Mouse (Mus musculus) 3134 (cell line): ENCODE results near the gene Lmod1.
"Not testable (repeated sequence)": the region's sequence is repeated elsewhere in the genome, so short reads cannot be mapped to it uniquely, and the experiment has no call there.

Experiments used
- DNase-seq: peaks from one replicate; pipeline ENCODE4 v3.0.0-alpha.2; 2011; ENCODE audit warnings: low spot score; ENCODE audit not compliant: insufficient read length; ENCODE audit errors: extremely low read depth

Lmod1 gene

DNA sequence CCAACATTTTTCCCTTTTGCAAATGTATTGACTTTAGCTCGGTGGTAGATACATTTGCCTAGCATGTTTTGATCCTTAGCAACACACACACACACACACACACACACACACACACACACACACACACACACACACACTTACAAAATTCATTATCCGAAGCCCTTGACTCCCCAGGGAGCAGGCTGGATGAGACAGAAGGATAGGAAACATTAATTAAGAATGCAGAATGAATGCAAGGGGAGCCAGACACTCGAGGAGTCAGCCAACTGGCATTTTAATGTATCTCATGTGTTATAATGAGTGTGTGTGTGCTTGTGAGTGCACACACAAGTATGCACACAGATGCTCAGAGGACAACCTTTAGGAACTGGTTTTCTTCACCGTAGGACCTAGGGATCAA, 36.9 kb downstream of the Lmod1 start:
- DNase-seq = no peak

DNA sequence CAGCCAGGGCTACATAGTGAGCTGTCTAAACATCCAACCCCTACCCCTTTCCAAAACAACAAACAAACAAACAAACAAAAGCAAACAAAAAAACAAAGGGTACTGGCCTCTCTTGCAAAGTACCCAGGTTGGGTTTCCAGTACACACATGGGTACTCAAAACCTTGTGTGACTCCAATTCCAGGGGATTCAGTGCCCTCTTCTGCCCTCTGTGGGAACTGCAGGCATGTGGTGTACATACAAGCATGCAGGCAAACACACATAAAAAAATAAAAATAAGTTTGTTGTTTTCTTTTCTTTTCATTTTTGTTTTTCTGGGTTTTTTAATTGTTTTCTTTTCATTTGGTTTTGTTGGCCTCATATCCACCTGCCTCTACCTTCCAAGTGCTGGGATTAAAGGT, 37.5 kb downstream of the Lmod1 start:
- DNase-seq = no peak

DNA sequence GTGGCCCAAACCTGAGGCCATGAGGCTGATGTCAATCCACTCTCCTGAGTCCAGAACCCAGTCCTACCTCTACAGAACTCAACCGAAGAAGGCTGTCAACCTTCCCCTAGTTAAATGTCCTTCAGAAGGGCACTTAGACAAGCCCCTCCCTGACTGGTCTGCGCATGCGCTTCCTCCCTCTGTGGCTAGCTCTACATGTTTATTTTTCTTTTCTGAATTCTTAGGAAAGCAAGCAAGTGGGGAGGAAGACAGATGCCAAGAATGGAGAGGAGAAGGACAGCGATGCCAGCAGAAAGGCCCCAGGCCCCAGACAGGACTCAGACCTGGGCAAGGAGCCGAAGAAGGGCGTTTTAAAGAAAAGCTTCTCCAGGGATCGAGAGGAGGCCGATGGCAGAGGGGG, 38.8 kb downstream of the Lmod1 start:
- DNase-seq = no peak

DNA sequence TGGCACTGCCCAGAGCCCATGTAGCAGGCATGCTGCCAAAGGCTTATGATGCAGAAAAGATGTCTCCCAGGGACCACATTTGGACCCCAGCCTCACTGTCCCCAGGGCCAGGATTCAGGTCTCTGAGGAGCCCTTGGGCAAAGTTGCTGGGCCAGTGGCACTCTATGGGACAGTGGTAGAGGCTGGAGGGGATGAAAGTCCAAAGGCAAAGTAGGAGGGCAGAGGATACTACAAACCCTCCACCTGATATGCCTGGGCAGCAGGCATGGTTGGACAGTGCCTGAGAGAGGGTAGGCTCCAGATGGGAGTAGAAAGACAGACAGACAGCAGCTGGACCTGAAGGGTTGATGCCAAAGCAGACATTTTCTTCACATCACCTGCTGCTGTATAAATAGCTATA, 41.8 kb downstream of the Lmod1 start:
- no peak for DNase-seq

DNA sequence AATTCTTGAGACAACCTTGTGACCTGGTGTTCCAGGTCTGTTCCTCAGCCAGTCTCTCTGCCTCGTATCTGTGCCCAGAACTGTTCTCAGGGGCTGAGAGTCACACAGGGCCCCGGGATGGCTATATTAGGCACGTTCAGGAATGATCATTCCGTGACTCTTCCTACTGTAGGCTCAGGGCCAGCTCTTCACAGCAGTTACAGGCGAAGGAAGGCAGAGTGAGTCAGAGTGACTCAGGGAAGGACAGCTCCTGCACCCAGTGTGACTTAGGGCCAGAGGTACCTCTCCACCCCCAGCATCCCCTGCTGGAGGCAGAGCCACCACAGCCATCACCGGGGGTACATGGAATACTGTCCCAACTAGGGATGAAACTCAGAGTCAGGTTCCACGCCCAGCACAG, 42.4 kb downstream of the Lmod1 start:
- DNase-seq = peak; percentile 82

DNA sequence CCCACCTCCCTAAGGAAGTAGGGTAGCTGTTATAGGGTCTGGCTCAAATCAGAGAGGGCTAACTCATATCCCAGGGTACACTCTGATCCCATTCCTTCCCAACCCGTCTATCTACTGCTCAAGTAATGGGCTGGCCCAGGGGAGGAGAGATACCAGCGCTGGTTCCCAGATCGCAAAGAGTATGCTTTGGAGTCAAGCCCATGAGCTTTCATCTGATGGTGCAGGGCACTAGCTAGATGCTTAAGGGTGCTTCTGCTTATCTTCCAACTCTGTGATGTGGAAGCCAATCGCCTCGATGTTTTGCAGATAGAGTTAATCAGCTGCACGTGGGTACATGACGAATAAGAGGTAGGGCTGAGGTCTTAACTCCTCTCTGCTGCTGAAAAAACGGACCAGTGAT, 43.0 kb downstream of the Lmod1 start:
- no peak for DNase-seq

DNA sequence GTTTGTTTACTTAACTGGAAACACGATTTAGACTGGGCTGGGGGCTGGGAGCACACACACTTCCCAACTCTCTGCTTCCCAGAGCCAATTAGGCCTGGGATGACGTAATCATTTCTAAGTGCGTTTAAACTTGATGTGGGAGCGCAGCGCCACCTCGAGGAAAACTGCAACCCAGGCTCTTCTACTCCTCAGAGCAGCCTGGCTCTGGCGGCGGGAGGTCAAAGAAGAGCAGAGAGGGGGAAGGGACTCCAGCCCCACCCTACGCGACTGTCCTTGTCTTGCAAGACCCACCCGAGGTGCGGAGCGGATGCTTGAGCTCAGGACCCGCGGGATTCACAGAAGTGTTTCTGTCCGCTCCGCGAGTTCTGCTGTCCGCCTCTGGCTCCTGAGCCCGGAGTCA, 43.6 kb downstream of the Lmod1 start:
- DNase-seq = peak; percentile 85

DNA sequence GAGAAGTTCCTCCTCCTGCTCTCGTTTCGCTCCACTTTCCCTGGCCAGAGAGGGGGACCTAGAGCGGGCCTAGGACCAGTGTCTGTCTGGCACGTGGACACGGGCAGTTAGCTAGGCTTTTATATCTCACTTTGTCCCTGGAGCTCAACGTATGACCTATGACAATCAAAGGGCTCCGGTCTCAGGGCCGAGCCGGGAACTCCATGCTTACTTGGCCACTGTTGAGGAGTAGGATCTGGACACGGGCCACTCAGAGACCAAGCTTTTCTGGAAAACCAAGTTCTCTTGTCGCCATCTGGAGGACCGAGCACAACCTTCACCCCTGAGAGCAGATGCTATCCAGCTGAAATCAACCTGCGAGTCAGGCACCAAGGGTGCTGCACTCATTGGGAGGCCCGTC, 44.4 kb downstream of the Lmod1 start:
- DNase-seq = peak; percentile 69

DNA sequence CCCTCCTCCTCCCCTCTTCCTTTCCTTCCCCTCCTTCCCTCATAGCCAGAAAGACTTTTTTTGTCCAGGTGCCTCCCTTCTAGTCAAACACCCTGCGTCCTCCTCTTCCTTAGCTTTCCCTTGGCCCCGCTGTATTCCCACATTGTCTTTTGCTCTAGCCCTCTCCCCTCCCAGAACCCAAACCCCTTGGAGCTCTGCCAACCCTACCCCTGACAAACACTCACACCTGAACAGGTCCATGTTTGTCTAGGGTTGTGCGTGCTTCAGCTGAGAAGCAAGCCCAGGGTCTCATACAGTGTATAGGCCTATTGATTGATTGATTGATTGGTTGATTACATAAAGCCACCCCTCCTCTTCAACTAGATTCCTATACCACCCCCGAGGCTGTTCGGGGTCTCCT, 44.8 kb downstream of the Lmod1 start:
- no peak for DNase-seq

DNA sequence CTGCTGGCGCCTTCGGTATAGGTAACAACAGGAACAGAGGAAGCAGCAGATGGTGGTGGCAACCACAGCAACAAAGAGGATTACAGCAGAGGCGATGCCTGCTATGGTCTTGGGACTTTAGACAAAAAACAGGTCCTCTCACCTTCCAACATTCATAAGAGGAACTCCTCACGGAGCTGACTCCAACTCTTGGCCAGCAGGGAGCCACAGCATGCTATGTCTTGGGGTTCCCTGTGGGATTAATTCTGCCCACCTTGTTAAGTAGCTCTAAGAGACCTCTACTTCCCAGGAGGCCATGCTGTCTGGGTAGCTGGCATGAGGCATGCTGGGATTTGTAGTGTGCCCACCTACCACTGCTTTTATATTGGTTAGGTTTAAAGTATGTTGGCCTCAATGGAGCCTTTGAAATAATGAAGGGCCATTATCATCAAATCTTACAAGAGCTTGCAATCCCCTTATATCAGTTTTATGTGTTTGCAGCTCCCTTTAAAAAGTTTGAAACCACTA, 48.6 kb downstream of the Lmod1 start:
- no peak for DNase-seq

DNA sequence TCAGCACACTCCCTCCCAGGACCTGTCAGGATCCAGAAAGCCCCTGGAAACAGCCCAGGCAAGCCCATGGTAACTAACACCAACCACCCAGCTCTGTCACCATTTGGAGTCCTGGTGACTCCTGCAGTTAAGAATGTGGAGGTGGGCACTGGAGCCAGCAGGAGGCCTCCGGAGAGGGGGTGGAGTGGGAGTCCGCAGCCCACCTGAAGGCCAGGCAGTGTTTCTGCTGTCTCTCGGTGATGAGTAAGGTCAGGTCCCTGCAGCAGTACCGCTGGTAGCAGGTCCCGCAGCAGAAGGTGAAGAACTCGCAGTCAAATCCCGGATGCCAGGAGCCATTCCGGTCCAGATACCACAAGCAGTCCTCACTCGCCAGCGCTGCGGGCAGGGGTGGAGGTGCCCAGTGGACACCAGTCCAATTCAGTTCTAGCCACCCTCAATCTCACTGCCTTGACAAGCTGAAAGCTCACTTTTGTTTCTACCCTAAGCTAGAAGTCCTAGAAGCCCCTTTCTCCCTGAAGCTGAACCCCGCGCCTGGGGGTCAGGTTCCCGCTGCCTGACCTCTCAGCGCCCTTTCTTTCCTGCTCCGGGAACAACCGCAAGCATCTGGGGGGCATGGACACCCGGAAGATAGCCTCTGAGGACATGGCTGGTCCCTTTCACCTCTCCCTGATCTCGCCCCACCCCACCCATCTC, 49.7 kb downstream of the Lmod1 start:
- DNase-seq = peak; percentile 83

DNA sequence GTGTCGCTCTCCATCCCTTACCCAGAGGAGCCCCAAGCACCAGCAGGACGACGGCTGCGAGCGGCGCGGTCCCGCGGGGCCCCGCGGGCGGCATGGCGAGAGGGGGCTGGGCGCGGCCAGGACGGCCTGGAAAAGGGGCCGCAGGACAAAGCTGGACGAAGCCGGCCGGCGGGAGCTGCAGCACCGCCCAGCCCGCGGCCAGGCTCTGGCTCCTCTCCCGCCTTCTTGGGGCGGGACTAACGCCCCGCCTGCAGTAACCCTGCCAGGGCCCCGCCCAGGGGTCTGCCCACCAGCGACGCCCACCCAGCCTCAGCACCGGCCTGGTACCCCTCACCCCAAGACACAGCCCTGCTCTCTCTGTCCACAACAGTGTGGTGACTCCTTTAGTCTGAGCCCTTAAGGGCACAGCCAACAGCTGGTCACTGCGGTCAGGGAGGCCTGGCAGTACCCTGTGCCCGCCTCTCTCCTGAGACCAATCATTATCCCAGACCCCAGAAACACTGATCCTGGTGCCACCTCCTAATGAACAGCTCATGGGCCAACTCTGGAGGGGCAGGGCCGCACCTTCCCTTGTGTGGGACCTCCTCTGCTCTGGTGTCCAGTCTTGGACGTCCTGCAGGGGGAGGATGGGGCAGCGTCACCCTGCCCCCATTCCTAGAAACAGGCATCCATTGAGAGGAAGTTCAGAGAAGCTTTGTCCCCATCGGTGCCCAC, 50.4 kb downstream of the Lmod1 start, which contains the start of gene Shisa4:
Gene Shisa4 (minus strand): TSS at position 370 of the 714 bp plus-strand sequence.
- DNase-seq = peak; percentile 96

DNA sequence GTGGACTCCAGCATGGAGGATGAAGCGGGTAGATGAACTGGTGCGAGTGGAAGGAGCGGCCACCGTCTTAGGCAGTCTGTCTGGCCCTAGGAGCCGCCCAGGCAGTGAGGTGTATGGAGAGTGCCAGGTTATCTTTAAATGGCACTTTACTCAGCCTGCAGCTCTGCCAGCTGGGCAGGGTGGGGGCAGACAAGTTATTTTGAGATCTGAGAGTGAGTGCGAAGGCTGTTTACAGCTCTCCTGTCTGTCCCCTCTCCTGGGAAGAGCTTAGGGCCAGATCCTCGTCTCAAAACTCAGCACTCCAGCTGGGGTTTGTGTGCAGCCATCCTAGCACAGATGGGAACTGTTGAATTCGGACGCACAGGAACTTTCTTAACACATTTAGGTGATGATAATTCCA, 54.0 kb downstream of the Lmod1 start:
- no peak for DNase-seq

DNA sequence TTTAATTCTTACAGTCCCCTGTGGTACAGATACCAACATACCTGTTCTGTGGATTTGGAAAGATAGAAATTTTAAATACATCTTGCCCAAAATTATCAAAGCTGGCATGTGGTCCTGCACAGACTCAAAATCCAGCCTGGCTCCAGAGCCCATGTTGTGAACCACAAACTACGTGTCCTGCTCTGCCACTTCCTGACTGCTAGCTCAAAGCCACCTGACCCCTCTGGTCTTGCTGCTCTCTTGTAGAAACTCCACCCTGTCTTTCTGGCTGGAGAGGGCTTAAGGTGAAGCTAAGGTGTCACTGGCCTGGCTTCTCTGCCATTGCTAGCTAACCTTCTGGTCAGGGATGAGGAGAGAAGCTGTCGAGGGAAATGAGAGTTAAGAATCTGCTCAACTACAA, 54.4 kb downstream of the Lmod1 start:
- no peak for DNase-seq

DNA sequence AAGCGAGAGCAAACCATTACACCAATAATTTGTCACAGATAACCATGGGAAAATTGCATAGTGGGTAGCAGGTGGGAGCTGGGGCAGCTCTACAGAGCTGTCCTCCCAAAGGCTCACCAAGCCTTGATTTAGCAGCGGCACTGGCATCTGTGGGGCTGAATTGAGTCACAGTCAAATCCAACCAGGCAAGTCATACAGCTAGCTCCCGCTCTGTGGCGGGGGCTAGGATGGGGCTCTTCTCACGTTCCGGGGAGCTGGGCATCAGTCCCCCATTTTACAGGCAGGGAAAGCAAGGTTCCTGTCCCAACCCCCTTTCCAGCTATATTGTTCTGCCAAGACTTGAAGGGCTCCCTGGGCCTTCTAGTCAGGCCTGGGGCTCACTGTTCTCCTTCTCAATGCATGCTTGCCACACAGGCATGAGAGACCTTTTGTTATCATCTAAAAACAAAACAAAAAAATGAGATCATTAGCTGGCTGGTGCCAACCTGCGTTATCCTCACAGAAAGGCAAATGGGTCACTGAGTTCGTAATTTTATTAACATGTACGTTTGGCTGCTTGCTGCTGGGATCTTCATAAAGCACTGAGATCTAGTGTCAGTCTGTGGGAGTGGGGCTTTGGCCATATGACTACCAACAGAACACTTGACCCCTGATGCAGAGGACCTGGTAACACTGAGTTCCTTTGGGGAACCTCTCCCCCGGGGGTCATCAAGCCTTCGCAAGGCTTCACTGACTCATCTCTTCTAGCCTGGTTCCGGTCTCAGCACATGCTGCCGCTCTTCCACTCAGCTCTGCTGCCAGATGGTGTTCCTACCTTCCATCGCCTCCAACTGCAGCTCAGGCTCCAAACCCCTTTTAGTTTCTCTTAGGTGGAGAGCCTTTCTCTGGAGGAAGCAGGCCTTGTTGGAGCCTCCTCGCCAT, 55.7 kb downstream of the Lmod1 start:
- DNase-seq = no peak

DNA sequence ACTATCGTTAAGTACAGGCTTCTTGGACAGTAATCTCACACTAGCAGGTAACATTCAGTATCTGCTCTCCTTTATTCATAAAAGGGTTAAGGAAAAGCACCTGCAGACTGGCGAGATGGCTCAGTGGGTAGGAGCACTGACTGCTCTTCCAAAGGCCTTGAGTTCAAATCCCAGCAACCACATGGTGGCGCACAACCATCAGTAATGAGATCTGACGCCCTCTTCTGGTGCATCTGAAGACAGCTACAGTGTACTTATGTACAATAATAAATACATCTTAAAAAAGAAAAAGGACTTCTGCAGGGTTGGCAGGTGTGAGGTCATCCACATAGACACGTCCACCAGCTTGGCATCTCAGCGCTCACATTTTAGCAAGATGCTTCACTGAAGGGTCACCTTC, 57.0 kb downstream of the Lmod1 start:
- not testable (repeated sequence) for DNase-seq

DNA sequence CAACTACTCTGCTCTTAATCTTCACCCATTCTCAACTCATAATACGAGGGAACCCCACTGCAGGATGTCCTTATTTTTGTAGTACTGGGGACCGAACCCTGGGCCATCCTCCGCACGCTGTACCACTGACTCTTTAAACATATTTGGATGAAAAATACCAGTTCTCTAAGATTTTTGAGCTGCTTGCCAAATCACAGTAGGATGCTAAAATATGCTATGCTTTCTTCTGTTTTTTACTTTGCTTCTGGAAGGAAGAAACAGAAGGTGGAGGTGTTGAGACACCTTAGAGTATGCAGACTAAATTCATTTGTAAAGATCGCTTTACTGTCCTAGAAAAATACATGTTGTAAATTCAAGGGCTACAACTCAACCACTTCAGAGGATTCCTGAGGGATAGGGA, 59.6 kb downstream of the Lmod1 start:
- no peak for DNase-seq

DNA sequence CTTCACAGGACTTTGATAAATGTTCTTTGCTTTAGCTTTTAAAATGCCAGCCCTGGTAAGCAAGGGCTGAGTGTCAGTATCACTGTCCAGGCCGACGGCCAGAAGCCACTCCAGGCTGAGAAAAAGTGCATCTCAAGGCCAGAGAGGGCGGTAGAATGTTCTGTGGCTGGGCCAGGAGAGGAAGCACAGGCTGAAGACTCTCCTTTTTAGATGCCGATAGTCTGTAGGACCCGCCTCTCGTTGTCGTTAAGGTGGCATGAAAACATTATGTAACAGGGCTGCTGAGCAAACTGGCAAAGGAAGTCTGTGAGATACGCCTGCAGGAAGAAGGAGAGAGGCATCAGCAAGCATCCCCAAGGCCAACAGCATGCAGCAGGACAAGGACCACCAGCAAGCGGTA, 60.6 kb downstream of the Lmod1 start:
- no peak for DNase-seq

DNA sequence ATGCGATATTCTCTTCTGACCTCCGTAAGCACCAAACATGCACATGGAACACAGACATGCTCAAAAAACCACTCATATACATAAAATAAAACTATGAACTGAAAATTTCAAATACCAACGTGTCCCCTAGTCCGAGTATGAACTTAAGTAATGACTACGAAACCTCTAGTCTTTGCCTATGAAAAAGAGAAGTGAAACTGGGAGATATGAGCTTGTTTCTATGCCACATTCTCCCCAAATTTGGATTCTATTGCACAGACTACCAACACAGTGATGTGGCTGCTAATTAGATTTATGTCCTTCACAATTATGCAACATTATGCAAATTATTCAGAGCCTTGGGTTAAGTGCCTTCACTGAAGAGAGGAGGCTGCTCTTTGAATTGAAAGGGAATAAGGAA, 74.9 kb downstream of the Lmod1 start:
- no peak for DNase-seq

DNA sequence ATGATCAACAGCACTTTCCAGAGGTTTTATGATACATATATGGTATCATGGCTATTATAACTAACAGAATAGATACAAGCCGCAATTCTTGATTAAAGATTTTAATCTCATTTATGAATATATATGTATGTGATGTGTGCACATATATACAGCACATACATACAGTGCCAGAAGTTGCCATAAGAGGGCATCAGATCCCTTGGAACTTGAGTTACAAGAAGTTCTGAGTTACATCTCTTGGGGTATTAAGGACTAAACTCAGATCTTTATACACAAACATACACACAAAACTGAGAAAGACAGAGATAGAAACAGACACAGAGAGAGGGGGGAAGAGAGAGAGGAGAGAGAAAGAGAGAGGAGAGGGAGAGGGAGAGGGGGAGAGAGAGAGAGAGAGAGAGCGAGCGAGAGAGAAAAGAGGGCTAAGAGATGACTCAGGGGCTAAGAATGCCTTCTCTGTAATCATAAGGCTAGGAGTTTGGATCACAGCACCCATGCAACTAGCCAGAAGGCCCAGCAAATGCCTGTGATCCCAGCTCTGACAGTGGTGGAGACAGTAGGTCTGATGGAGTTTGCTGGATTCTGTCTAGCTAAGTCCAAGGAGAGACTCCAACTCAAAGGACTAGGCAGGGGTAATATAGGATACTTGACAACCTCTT, 77.0 kb downstream of the Lmod1 start:
- peak; percentile 53 for DNase-seq

DNA sequence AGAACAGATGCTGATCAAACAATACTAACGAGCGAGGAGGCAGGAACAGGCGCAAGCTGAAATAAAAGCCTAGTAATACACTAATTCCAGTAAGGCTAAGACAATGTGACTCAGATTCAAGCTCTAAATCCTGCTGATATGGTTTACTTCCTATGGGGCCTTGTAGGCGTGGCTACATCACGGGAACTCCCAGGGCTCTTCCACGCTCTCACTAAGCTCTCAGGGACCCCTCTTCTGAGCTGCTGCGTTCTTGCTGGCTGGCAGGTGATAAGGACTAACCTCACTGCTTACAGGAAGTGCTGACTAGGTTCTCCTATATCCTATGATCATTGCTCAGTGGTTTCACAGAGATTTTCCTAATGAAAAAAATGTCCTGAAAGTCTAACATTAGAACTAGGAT, 80.7 kb downstream of the Lmod1 start:
- no peak for DNase-seq
